Mouse (Mus musculus) limb, embryonic 13.5 days (tissue): ENCODE results near the gene Tmem11. TPM values are rescaled to one million over a fixed set of nuclear protein-coding genes. Genes with fewer than 3 reads are reported as not detected.
"Not testable (repeated sequence)": the region's sequence is repeated elsewhere in the genome, so short reads cannot be mapped to it uniquely, and the experiment has no call there.

Experiments
- ATAC-seq: fragments of 200-750 bp; cut with Nextera tagmentation; 2 replicates; pipeline ENCODE4 v1.8.0; 2017; ENCODE audit warnings: low read depth, moderate number of reproducible peaks, moderate TSS enrichment; ENCODE audit not compliant: low FRiP score
- H3K27ac ChIP-seq: fragments of 300-500 bp; sonication (generic); 2 replicates; pipeline ENCODE4 v1.5.1; 2015; ENCODE audit warnings: inconsistent platforms, mild to moderate bottlenecking, moderate library complexity
- H3K27me3 ChIP-seq: fragments of 300-500 bp; sonication (generic); 2 replicates; pipeline ENCODE4 v1.6.1; 2015; ENCODE audit warnings: mild to moderate bottlenecking, inconsistent platforms
- H3K36me3 ChIP-seq: fragments of 300-500 bp; sonication (generic); 2 replicates; pipeline ENCODE4 v1.6.1; 2015; ENCODE audit warnings: inconsistent platforms, mild to moderate bottlenecking, moderate library complexity
- H3K4me1 ChIP-seq: fragments of 300-500 bp; sonication (generic); 2 replicates; pipeline ENCODE4 v1.6.1; 2015; ENCODE audit warnings: inconsistent platforms
- H3K4me2 ChIP-seq: fragments of 300-500 bp; sonication (generic); replicated peaks from 2 replicates; pipeline ENCODE4 v1.6.1; 2015; ENCODE audit warnings: inconsistent platforms, mild to moderate bottlenecking, moderate library complexity
- H3K4me3 ChIP-seq: fragments of 300-500 bp; sonication (generic); 2 replicates; pipeline ENCODE4 v1.5.1; 2015; ENCODE audit warnings: moderate library complexity, mild to moderate bottlenecking, inconsistent platforms
- H3K9ac ChIP-seq: fragments of 300-500 bp; sonication (generic); 2 replicates; pipeline ENCODE4 v1.6.1; 2015; ENCODE audit warnings: mild to moderate bottlenecking, inconsistent platforms
- H3K9me3 ChIP-seq: fragments of 300-500 bp; sonication (generic); 2 replicates; pipeline ENCODE4 v1.6.1; 2016; ENCODE audit warnings: inconsistent platforms
- WGBS: fragments of 180-500 bp; shearing (Covaris S2); methylation state at CpG from one replicate; pipeline ENCODE4 v1.1.7; 2015; 5-methylcytosine and 5-hydroxymethylcytosine counted together
- polyA plus RNA-seq: library from polyadenylated mRNA; unstranded; fragments of >200 nt; fragmentation: Nextera tagmentation; extraction: Ambion mirVana; gene quantifications from 2 replicates; pipeline ENCODE4 v1.2.1, GENCODE M21; 2015

The Tmem11 gene
- polyA plus RNA-seq, 1 experiment from 2014 or later, result 62.3 TPM

GRCm38 (mm10) chr11:60880559-60880958 is 1.5 kb upstream of the Tmem11 start:
- H3K36me3 ChIP-seq, result peaks cover 1% of the 10 kb centered on the region; the same call in 1 of the 2 replicates
- WGBS, result 86% methylated on average over 4 of the region's 4 CpGs
- H3K4me3 ChIP-seq, result no peak overlapping the region
- no peak overlapping the region for H3K27ac ChIP-seq
- no peak overlapping the region for H3K4me2 ChIP-seq
- no peak overlapping the region for H3K9ac ChIP-seq
- H3K9me3 ChIP-seq, result no peaks in the 10 kb centered on the region
- ATAC-seq, result no peak
- no peaks in the 10 kb centered on the region for H3K27me3 ChIP-seq
- peaks cover 31% of the 10 kb centered on the region for H3K4me1 ChIP-seq

GRCm38 (mm10) chr11:60879423-60879822 is 351 bp upstream of the Tmem11 start:
- Histone ChIP-seq H3K27ac (peak overlapping the region; percentile 95), H3K9ac (peak overlapping the region; percentile 93), H3K4me2 (peak overlapping the region; percentile 74), H3K4me3 (peak overlapping the region; percentile 97), H3K36me3 (peaks cover 9% of the 10 kb centered on the region), H3K9me3 (no peaks in the 10 kb centered on the region), H3K4me1 (peaks cover 42% of the 10 kb centered on the region), H3K27me3 (no peaks in the 10 kb centered on the region)
- under 1% methylated on average over 11 of the region's 11 CpGs for WGBS
- no peak for ATAC-seq

- Histone ChIP-seq H3K9ac (peak overlapping the region; percentile 93), H3K4me2 (peak overlapping the region; percentile 74), H3K4me1 (peaks cover 47% of the 10 kb centered on the region), H3K27ac (peak overlapping the region; percentile 95), H3K36me3 (peaks cover 13% of the 10 kb centered on the region), H3K4me3 (peak overlapping the region; percentile 97), H3K9me3 (no peaks in the 10 kb centered on the region), H3K27me3 (no peaks in the 10 kb centered on the region)
- ATAC-seq, result peak; percentile 60
- under 1% methylated on average over 48 of the region's 52 CpGs for WGBS
Observed at GRCm38 (mm10) chr11:60878056-60878612, 938 bp downstream of the Tmem11 start.

GRCm38 (mm10) chr11:60873101-60873500 is 6.0 kb downstream of the Tmem11 start:
- no peak overlapping the region for H3K4me2 ChIP-seq
- H3K9ac ChIP-seq, result no peak overlapping the region
- peaks cover 34% of the 10 kb centered on the region for H3K36me3 ChIP-seq
- no peaks in the 10 kb centered on the region for H3K9me3 ChIP-seq
- WGBS, result 91% methylated on average over 6 of the region's 6 CpGs
- H3K27me3 ChIP-seq, result no peaks in the 10 kb centered on the region
- no peak overlapping the region for H3K27ac ChIP-seq
- peaks cover 49% of the 10 kb centered on the region for H3K4me1 ChIP-seq
- no peak for ATAC-seq
- no peak overlapping the region for H3K4me3 ChIP-seq

- no peak overlapping the region for H3K4me2 ChIP-seq
- no peaks in the 10 kb centered on the region for H3K9me3 ChIP-seq
- WGBS, result 71% methylated on average over 4 of the region's 4 CpGs
- peaks cover 39% of the 10 kb centered on the region for H3K4me1 ChIP-seq
- peaks cover 39% of the 10 kb centered on the region for H3K36me3 ChIP-seq
- no peak overlapping the region for H3K9ac ChIP-seq
- no peak for ATAC-seq
- no peaks in the 10 kb centered on the region for H3K27me3 ChIP-seq
- no peak overlapping the region for H3K4me3 ChIP-seq
- H3K27ac ChIP-seq, result no peak overlapping the region
Observed at GRCm38 (mm10) chr11:60871409-60871808, 7.7 kb downstream of the Tmem11 start.

- not testable (repeated sequence) for H3K9me3 ChIP-seq, H3K27ac ChIP-seq, H3K4me3 ChIP-seq, H3K9ac ChIP-seq, H3K27me3 ChIP-seq, ATAC-seq, H3K4me2 ChIP-seq
- Histone ChIP-seq H3K36me3 (peaks cover 40% of the 10 kb centered on the region), H3K4me1 (peaks cover 33% of the 10 kb centered on the region)
- 94% methylated on average over 6 of the region's 6 CpGs for WGBS
Observed at GRCm38 (mm10) chr11:60869471-60869870, 9.6 kb downstream of the Tmem11 start.

GRCm38 (mm10) chr11:60867904-60868303 is 11.2 kb downstream of the Tmem11 start:
- Histone ChIP-seq H3K9ac (no peak overlapping the region), H3K4me2 (no peak overlapping the region), H3K36me3 (peaks cover 50% of the 10 kb centered on the region), H3K27ac (no peak overlapping the region), H3K9me3 (no peaks in the 10 kb centered on the region), H3K4me3 (no peak overlapping the region), H3K27me3 (no peaks in the 10 kb centered on the region), H3K4me1 (peaks cover 40% of the 10 kb centered on the region; the same call in 1 of the 2 replicates)
- no peak for ATAC-seq
- 76% methylated on average over 8 of the region's 8 CpGs for WGBS

GRCm38 (mm10) chr11:60867456-60867855 is 11.6 kb downstream of the Tmem11 start:
- 88% methylated on average over 3 of the region's 3 CpGs for WGBS
- H3K4me3 ChIP-seq, result no peak overlapping the region
- H3K4me2 ChIP-seq, result no peak overlapping the region
- H3K4me1 ChIP-seq, result peaks cover 36% of the 10 kb centered on the region; the same call in 1 of the 2 replicates
- peaks cover 52% of the 10 kb centered on the region for H3K36me3 ChIP-seq
- no peaks in the 10 kb centered on the region for H3K27me3 ChIP-seq
- no peaks in the 10 kb centered on the region for H3K9me3 ChIP-seq
- H3K27ac ChIP-seq, result no peak overlapping the region
- no peak for ATAC-seq
- H3K9ac ChIP-seq, result no peak overlapping the region

- no peak overlapping the region for H3K4me3 ChIP-seq
- peaks cover 67% of the 10 kb centered on the region for H3K36me3 ChIP-seq
- no peak overlapping the region for H3K27ac ChIP-seq
- no peak overlapping the region for H3K9ac ChIP-seq
- no peak overlapping the region for H3K4me2 ChIP-seq
- 69% methylated on average over 2 of the region's 2 CpGs for WGBS
- ATAC-seq, result no peak
- peaks cover 30% of the 10 kb centered on the region; the same call in 1 of the 2 replicates for H3K4me1 ChIP-seq
- no peaks in the 10 kb centered on the region for H3K27me3 ChIP-seq
- H3K9me3 ChIP-seq, result no peaks in the 10 kb centered on the region
Observed at GRCm38 (mm10) chr11:60866021-60866420, 13.1 kb downstream of the Tmem11 start.

- no peak overlapping the region for H3K4me2 ChIP-seq
- peaks cover 30% of the 10 kb centered on the region; the same call in 1 of the 2 replicates for H3K4me1 ChIP-seq
- H3K27ac ChIP-seq, result no peak overlapping the region
- no peak overlapping the region for H3K4me3 ChIP-seq
- 89% methylated on average over 14 of the region's 14 CpGs for WGBS
- H3K9ac ChIP-seq, result no peak overlapping the region
- no peaks in the 10 kb centered on the region for H3K27me3 ChIP-seq
- no peak for ATAC-seq
- H3K36me3 ChIP-seq, result peaks cover 65% of the 10 kb centered on the region
- H3K9me3 ChIP-seq, result no peaks in the 10 kb centered on the region
Observed at GRCm38 (mm10) chr11:60864916-60865315, 14.2 kb downstream of the Tmem11 start.

GRCm38 (mm10) chr11:60864166-60864565 is 14.9 kb downstream of the Tmem11 start:
- WGBS, result 95% methylated on average over 2 of the region's 2 CpGs
- Histone ChIP-seq H3K4me2 (no peak overlapping the region), H3K27me3 (no peaks in the 10 kb centered on the region), H3K27ac (no peak overlapping the region), H3K9me3 (no peaks in the 10 kb centered on the region), H3K9ac (no peak overlapping the region), H3K36me3 (peaks cover 62% of the 10 kb centered on the region), H3K4me1 (peaks cover 30% of the 10 kb centered on the region; the same call in 1 of the 2 replicates), H3K4me3 (no peak overlapping the region)
- ATAC-seq, result no peak

GRCm38 (mm10) chr11:60863196-60863595 is 15.9 kb downstream of the Tmem11 start:
- Histone ChIP-seq H3K27me3 (no peaks in the 10 kb centered on the region), H3K4me3 (no peak overlapping the region), H3K9me3 (no peaks in the 10 kb centered on the region), H3K4me2 (no peak overlapping the region), H3K9ac (no peak overlapping the region), H3K27ac (no peak overlapping the region), H3K4me1 (peaks cover 30% of the 10 kb centered on the region; the same call in 1 of the 2 replicates), H3K36me3 (peaks cover 66% of the 10 kb centered on the region)
- ATAC-seq, result 0 out of 2 replicates have a peak, but pooled peaks have one; percentile 5
- WGBS, result 68% methylated on average over 4 of the region's 4 CpGs

- Histone ChIP-seq H3K9me3 (no peaks in the 10 kb centered on the region), H3K4me2 (no peak overlapping the region), H3K4me3 (no peak overlapping the region), H3K27ac (no peak overlapping the region), H3K4me1 (peaks cover 30% of the 10 kb centered on the region; the same call in 1 of the 2 replicates), H3K9ac (no peak overlapping the region), H3K36me3 (peaks cover 72% of the 10 kb centered on the region), H3K27me3 (no peaks in the 10 kb centered on the region)
- no peak for ATAC-seq
- 95% methylated on average over 3 of the region's 3 CpGs for WGBS
Observed at GRCm38 (mm10) chr11:60861993-60862392, 17.1 kb downstream of the Tmem11 start.
